Mouse (Mus musculus) natural killer cell, adult 2 months (primary cell): ENCODE data around the gene Ppp1r1a.
A peak's percentile ranks its signal among the peaks of the same experiment; 100 is the strongest.

Experiments
- DNase-seq, 2 experiments: peaks; one replicate each; pipeline ENCODE4 v3.0.0; 2022; ENCODE audit warnings: low spot score in 2 of 2

Ppp1r1a gene

GRCm38 (mm10) chr15:103537822-103538213 lies at the start of gene Ppp1r1a:
Gene Ppp1r1a, minus strand, starts transcription at chr15:103538003.
- DNase-seq = no peak

DNA sequence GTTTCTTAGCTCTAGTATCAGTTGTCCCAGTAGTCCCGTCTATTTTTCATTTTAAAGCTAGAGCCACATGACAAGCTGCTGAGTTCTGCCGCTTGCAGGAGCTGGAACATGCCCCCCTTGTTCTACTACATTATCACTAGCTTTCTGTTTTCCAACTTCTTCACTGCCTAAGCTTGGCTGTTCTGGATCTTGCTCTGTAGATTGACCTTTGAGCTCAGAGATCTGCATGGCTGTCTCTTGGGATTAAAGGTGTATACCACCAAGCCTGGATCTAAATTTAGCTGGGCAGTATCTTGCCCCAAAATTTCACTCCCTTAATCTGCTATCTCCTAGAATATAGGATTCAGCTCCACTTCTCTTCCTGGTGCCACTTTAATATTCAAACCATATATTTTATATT lies 48.1 kb upstream of the Ppp1r1a start:
- DNase-seq = no peak

DNA sequence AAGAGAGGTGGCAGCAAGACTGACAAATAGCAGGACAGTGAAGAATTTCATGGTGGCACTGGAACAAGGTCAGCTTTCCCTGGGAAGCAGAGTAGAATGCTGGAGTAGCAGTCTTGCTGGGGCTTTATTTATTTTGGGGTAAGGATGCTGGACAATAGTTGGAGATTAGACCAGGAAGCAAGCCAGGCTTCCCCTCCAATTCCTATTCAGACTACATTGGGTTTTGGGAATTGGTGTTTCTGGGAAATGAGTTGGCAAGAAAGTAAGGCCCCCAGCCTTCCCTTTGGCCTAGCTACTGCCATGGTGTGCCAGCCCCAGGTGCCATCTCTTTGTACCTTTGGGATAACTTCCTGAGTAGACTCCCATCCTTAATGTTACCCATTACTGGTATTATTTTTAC lies 27.2 kb upstream of the Ppp1r1a start, which contains the start of gene Glycam1:
Glycam1 (minus strand) TSS at position 101 of the 400 bp plus-strand sequence.
- no peak for DNase-seq

DNA sequence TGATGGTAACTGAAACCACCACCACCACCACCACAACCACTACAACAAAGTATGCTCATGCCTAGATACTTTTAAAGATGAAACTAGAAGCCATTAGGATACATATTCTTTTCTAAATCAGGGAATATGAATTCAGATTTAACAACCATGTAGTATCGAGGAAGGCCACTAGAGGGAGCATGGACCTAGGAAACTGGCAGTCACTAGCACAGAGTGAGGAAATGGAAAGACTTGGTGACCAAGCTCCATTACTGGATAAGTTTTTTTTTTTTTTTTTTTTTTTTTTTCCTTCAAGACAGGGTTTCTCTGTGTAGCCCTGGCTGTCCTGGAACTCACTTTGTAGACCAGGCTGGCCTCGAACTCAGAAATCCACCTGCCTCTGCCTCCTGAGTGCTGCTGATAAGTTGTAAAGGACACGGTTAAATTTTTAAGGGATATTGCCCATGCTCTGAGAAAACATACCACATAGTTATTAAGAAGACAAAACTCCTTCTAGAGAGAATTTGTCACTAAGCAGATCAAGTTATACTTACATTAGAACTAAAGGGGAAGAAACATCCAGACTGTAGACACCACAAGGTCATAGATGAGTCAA lies 14.4 kb upstream of the Ppp1r1a start:
- DNase-seq = no peak

- DNase-seq = no peak
Measured at GRCm38 (mm10) chr15:103551053-103551452, 13.2 kb upstream of the Ppp1r1a start.

DNA sequence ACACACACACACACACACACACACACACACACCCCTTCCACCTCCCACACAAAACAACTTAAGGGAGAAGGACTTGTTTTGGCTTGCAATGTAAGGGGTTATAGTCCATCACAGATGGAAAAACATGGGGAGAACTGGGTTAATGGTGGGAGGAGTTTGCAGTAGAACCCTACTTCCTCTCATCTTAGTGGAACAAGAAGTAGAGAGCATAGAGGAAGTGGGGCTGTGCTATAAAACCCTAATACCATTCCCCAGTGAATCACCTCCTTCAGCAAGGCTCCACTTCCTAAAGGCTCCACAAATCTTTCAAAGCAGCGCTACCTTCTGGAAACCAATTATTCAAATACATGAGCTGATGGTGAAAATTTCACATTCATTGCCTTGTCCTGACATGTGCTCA lies 11.7 kb upstream of the Ppp1r1a start:
- no peak for DNase-seq

- no peak for DNase-seq
Measured at GRCm38 (mm10) chr15:103547983-103548382, 10.2 kb upstream of the Ppp1r1a start.

- DNase-seq = no peak
Measured at GRCm38 (mm10) chr15:103542526-103542925, 4.7 kb upstream of the Ppp1r1a start.

GRCm38 (mm10) chr15:103540646-103541045 lies 2.8 kb upstream of the Ppp1r1a start:
- no peak for DNase-seq

DNA sequence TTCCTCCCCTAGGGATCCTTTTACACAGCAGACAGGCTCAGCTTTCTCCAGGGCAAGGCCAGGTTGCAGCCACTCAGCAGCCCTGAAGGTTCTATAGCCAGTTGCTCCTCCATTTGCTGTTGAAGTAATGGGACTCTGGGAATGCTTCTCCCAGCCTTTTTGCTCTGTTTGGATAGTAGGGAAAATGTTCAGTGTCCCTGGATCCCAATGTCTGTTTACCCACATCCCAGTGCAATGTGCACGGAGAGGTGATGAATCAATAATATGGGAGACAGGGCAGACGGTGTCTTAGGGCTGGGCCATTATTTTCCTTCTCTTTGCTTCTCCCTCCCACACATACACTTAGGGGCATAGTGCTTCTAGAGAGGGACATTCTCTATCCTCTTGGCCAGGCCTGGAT lies 1.5 kb upstream of the Ppp1r1a start:
- no peak for DNase-seq

- no peak for DNase-seq
Measured at GRCm38 (mm10) chr15:103537011-103537821, 587 bp downstream of the Ppp1r1a start.

DNA sequence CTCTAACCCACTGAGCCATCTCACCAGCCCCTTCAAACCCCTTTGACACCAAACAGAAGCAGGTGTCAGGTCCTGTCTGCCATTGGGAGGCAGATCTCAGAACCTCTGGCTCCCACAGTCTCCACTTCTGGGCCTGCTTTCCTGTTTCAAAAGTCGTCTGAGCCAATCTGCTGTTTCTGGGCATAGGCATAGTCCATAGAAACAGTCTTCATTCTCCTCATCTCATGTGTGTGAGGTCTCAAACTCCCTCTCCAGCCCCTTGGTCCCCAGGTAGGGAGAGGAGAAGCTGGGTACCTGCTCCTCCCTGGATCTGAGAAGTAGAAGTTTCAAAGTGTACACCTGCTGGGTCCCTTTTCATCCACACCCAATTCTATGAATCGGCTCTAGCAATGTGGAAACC lies 1.3 kb downstream of the Ppp1r1a start:
- DNase-seq = no peak

DNA sequence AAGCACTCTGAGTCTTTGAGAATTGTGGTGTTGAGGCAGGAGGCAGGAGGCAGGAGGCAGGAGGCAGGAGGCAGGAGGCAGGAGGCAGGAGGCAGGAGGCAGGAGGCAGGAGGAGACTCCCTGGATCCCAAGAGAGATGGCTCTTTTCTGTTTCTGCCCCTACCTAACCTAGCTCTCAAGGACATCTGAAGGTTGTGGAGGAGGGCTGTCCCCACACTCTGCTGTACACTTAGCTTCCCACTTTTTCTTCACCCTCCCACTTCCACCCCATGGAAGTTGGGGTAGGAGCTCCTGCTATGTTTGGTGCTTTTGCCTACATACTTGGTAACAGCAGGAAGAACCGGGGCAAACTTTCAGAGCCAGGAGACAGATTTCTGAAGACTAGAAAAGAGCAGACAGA lies 2.0 kb downstream of the Ppp1r1a start:
- no peak for DNase-seq

DNA sequence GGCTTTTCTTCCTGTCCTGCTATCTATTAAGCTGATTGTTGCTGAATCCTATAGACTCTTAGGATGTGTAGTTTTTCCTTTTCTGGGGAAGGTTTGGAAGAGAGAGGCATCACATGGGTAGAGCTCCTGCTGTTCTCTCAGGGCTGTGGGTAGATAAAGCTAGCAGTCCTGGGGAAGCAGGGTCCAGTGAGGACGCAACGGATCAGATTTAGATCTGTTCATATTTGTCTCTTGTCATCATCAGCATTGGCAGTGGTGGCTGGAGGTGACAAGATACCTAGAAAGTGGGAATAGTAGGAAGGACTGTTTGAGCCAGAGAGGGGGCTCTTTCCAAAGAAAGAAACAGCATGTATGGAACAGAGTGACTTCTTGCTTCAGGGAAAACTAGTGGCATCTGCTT lies 2.8 kb downstream of the Ppp1r1a start:
- DNase-seq = no peak

- no peak for DNase-seq
Measured at GRCm38 (mm10) chr15:103534054-103534620, 3.7 kb downstream of the Ppp1r1a start.

- peak; percentile 13 to 37 for DNase-seq
Measured at GRCm38 (mm10) chr15:103530372-103530771, 7.4 kb downstream of the Ppp1r1a start.

DNA sequence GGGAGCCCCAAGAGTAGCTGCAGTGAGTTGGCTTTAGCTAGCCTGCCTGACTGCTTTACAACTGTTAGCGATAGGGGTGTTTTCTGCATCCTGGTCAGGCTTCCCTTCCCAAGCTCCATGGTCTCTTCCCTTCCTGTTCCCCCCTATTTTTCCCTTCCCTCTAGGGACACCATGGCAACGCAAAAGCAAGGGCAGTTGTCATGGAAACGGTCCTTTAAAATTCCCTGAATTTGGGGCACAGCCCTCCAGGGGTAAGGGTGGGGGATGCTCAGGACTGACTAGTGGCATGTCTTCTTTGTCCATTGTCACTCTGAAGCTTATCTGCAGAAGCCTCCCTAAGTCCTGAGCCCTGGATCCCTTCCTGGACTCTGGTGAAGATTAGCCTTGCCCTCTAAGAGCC lies 14.6 kb downstream of the Ppp1r1a start:
- DNase-seq = no peak

DNA sequence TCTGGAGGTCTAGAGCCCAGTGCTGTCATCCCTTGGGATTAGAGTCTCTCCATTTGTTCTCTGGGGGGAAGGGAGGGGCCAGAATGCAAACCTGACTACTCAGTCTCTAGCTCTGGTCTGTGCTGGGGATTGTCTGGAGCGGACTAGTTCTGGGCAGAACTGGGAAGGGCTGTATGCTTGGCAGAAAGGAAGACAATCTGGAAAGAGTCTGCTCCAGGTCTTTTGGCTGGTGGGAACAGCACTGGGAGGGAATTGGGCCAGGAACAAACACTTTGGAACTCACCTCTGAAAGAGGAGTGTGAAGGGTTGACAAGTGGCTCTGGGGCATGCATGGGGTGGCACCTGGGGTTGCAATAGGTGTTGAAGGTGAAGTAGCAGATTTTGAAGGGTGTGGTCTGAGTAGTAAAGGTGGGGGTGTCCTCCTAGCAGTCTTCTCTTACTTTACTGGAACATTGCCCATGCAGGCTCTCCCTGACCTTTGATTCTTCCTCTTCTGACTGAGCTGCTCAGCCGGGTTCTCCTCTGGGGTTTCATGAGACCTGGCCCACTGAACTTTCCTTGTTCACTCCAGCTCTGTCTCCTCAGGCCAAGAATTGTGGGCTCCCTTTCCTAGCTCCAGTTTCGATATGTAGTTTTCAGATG lies 15.2 kb downstream of the Ppp1r1a start:
- no peak for DNase-seq

DNA sequence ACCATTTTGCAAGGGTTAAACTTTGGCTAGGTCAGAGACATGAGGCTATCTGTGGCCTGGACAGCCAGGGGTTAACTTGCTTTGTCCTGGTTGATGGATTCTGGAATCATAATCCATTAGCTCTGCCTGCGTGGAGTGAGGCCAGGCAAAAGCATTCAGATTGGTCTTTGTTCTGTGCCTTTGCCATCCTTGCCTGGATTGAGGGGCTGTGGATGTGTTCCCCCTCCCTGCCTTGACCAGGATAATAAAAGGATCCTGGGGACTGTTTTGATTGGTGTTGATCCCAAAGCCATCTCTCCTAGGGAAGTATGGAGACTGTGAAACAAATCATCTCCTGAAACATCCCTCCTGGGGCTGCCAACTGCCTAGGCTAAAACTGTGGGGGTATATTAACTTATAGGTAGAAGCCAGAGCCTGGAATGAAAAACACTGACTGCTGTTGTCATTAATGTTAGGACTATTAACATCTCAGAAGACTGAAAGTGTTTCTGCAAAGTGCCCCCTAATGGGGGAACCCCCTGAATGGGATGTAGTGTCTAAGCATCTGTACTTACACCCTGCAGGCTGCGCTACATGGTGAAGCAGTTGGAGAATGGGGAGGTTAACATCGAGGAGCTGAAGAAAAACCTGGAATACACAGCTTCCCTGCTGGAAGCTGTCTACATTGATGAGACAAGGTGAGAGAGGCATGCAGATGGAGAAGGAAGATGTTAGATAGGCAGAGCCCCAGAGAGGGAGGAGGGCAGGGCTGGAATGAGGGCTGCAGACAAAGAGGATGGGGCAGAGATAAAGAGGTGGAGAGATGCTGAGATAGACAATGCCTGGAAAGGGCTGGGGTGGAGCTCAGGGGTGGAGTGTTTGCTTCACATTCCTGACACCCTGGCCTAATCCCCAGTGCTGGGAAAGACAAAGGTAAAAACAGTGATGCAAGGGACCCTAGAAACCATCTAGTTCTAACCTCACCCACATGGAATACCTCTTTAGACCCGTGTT lies 18.1 kb downstream of the Ppp1r1a start:
- no peak for DNase-seq

GRCm38 (mm10) chr15:103518600-103519385 lies 19.0 kb downstream of the Ppp1r1a start:
- no peak for DNase-seq

GRCm38 (mm10) chr15:103514914-103515313 lies 22.9 kb downstream of the Ppp1r1a start:
- DNase-seq = no peak
